Mouse (Mus musculus): ENCODE measurements around the gene Rsph9. TPM values are rescaled to one million over a fixed set of nuclear protein-coding genes. Genes with fewer than 3 reads are reported as not detected.
A peak's percentile ranks its signal among the peaks of the same experiment; 100 is the strongest.

The Rsph9 gene
- polyA plus RNA-seq, 1 experiment from 2014 or later = 46.7 TPM

GRCm38 (mm10) chr17:46157131-46157530 is 13.1 kb upstream of the Rsph9 start:
- H3K4me3 ChIP-seq (ENCODE audit: low read depth, low read length) = no peak overlapping the region
- no peaks in the 10 kb centered on the region for H3K27me3 ChIP-seq (ENCODE audit: control insufficient read depth, insufficient read depth, low read length)
- WGBS = 90% methylated on average over 8 of the region's 8 CpGs
- no peak overlapping the region for H3K9ac ChIP-seq (replicated peaks; ENCODE audit: low read depth, low read length)
- no peak overlapping the region for H3K27ac ChIP-seq (ENCODE audit: low read depth, low read length)
- H3K36me3 ChIP-seq (ENCODE audit: control insufficient read depth, insufficient read depth, low read length) = no peaks in the 10 kb centered on the region
- peaks cover 14% of the 10 kb centered on the region for H3K4me1 ChIP-seq (ENCODE audit: control insufficient read depth, insufficient read depth, low read length)
- no peak for ATAC-seq (ENCODE audit: low read depth)
- no peak overlapping the region for H3K4me2 ChIP-seq (ENCODE audit: low read depth, low read length)
- no peaks in the 10 kb centered on the region for H3K9me3 ChIP-seq (ENCODE audit: control insufficient read depth, low read length)

GRCm38 (mm10) chr17:46156680-46157079 is 12.7 kb upstream of the Rsph9 start:
- H3K4me2 ChIP-seq (ENCODE audit: low read depth, low read length) = no peak overlapping the region
- no peaks in the 10 kb centered on the region for H3K36me3 ChIP-seq (ENCODE audit: control insufficient read depth, insufficient read depth, low read length)
- no peak for ATAC-seq (ENCODE audit: low read depth)
- 89% methylated on average over 5 of the region's 5 CpGs for WGBS
- H3K27me3 ChIP-seq (ENCODE audit: control insufficient read depth, insufficient read depth, low read length) = no peaks in the 10 kb centered on the region
- H3K9me3 ChIP-seq (ENCODE audit: control insufficient read depth, low read length) = no peaks in the 10 kb centered on the region
- no peak overlapping the region for H3K4me3 ChIP-seq (ENCODE audit: low read depth, low read length)
- peaks cover 11% of the 10 kb centered on the region for H3K4me1 ChIP-seq (ENCODE audit: control insufficient read depth, insufficient read depth, low read length)
- no peak overlapping the region for H3K27ac ChIP-seq (ENCODE audit: low read depth, low read length)
- H3K9ac ChIP-seq (replicated peaks; ENCODE audit: low read depth, low read length) = no peak overlapping the region

- Histone ChIP-seq H3K9ac (replicated peaks; ENCODE audit: low read depth, low read length) (no peak overlapping the region), H3K4me1 (ENCODE audit: control insufficient read depth, insufficient read depth, low read length) (peaks cover 8% of the 10 kb centered on the region; the same call in 1 of the 2 replicates), H3K27me3 (ENCODE audit: control insufficient read depth, insufficient read depth, low read length) (no peaks in the 10 kb centered on the region), H3K27ac (ENCODE audit: low read depth, low read length) (no peak overlapping the region), H3K36me3 (ENCODE audit: control insufficient read depth, insufficient read depth, low read length) (no peaks in the 10 kb centered on the region), H3K4me3 (ENCODE audit: low read depth, low read length) (no peak overlapping the region), H3K9me3 (ENCODE audit: control insufficient read depth, low read length) (no peaks in the 10 kb centered on the region), H3K4me2 (ENCODE audit: low read depth, low read length) (no peak overlapping the region)
- WGBS = 98% methylated on average over 3 of the region's 3 CpGs
- ATAC-seq (ENCODE audit: low read depth) = no peak
Measured at GRCm38 (mm10) chr17:46154336-46154735, 10.3 kb upstream of the Rsph9 start.

- peak within 1 kb of the TSS; percentile 57 for H3K9ac ChIP-seq (replicated peaks; ENCODE audit: low read depth, low read length)
- WGBS = 7% methylated on average over 33 of the region's 33 CpGs
Measured at GRCm38 (mm10) chr17:46152847-46153782, 9.1 kb upstream of the Rsph9 start, which contains the start of gene Mad2l1bp. Gene Mad2l1bp (minus strand): TSS chr17:46153553.

GRCm38 (mm10) chr17:46139872-46140271 is 4.1 kb downstream of the Rsph9 start:
- no peaks in the 10 kb centered on the region for H3K27me3 ChIP-seq (ENCODE audit: control insufficient read depth, insufficient read depth, low read length)
- no peak overlapping the region for H3K27ac ChIP-seq (ENCODE audit: low read depth, low read length)
- WGBS = 93% methylated on average over 3 of the region's 3 CpGs
- H3K36me3 ChIP-seq (ENCODE audit: control insufficient read depth, insufficient read depth, low read length) = no peaks in the 10 kb centered on the region
- H3K4me2 ChIP-seq (ENCODE audit: low read depth, low read length) = no peak overlapping the region
- no peaks in the 10 kb centered on the region for H3K9me3 ChIP-seq (ENCODE audit: control insufficient read depth, low read length)
- H3K9ac ChIP-seq (replicated peaks; ENCODE audit: low read depth, low read length) = no peak overlapping the region
- 0 out of 2 replicates have a peak, but pooled peaks cover 8% of the 10 kb centered on the region for H3K4me1 ChIP-seq (ENCODE audit: control insufficient read depth, insufficient read depth, low read length)
- ATAC-seq (ENCODE audit: low read depth) = no peak
- no peak overlapping the region for H3K4me3 ChIP-seq (ENCODE audit: low read depth, low read length)

More at GRCm38 (mm10) chr17:46152847-46153782, 9.1 kb upstream of the Rsph9 start, which contains the start of gene Mad2l1bp:
- Histone ChIP-seq H3K4me2 (ENCODE audit: low read depth, low read length) (peak within 1 kb of the TSS; percentile 86), H3K9me3 (ENCODE audit: control insufficient read depth, low read length) (no peaks in the 10 kb centered on the region), H3K4me1 (ENCODE audit: control insufficient read depth, insufficient read depth, low read length) (peaks cover 8% of the 10 kb centered on the region; the same call in 1 of the 2 replicates), H3K27ac (ENCODE audit: low read depth, low read length) (0 out of 2 replicates have a peak within 1 kb of the TSS, but pooled peaks have one; percentile 24), H3K36me3 (ENCODE audit: control insufficient read depth, insufficient read depth, low read length) (peaks cover 4% of the 10 kb centered on the region; the same call in 1 of the 2 replicates), H3K27me3 (ENCODE audit: control insufficient read depth, insufficient read depth, low read length) (no peaks in the 10 kb centered on the region), H3K4me3 (ENCODE audit: low read depth, low read length) (peak within 1 kb of the TSS; percentile 51)
- ATAC-seq (ENCODE audit: low read depth) = peak; percentile 92

GRCm38 (mm10) chr17:46138563-46139236 is 5.3 kb downstream of the Rsph9 start:
- Histone ChIP-seq H3K9me3 (ENCODE audit: control insufficient read depth, low read length) (no peaks in the 10 kb centered on the region), H3K27me3 (ENCODE audit: control insufficient read depth, insufficient read depth, low read length) (no peaks in the 10 kb centered on the region), H3K4me1 (ENCODE audit: control insufficient read depth, insufficient read depth, low read length) (0 out of 2 replicates have a peak, but pooled peaks cover 5% of the 10 kb centered on the region), H3K4me3 (ENCODE audit: low read depth, low read length) (no peak overlapping the region), H3K9ac (replicated peaks; ENCODE audit: low read depth, low read length) (no peak overlapping the region), H3K4me2 (ENCODE audit: low read depth, low read length) (no peak overlapping the region), H3K36me3 (ENCODE audit: control insufficient read depth, insufficient read depth, low read length) (no peaks in the 10 kb centered on the region), H3K27ac (ENCODE audit: low read depth, low read length) (no peak overlapping the region)
- WGBS = 87% methylated on average over 8 of the region's 8 CpGs
- ATAC-seq (ENCODE audit: low read depth) = no peak

- no peak overlapping the region for H3K27ac ChIP-seq (ENCODE audit: low read depth, low read length)
- no peaks in the 10 kb centered on the region for H3K27me3 ChIP-seq (ENCODE audit: control insufficient read depth, insufficient read depth, low read length)
- WGBS = 71% methylated on average over 8 of the region's 8 CpGs
- H3K4me2 ChIP-seq (ENCODE audit: low read depth, low read length) = no peak overlapping the region
- no peak for ATAC-seq (ENCODE audit: low read depth)
- H3K4me3 ChIP-seq (ENCODE audit: low read depth, low read length) = no peak overlapping the region
- peaks cover 14% of the 10 kb centered on the region; the same call in 1 of the 2 replicates for H3K36me3 ChIP-seq (ENCODE audit: control insufficient read depth, insufficient read depth, low read length)
- H3K9me3 ChIP-seq (ENCODE audit: control insufficient read depth, low read length) = no peaks in the 10 kb centered on the region
- H3K9ac ChIP-seq (replicated peaks; ENCODE audit: low read depth, low read length) = no peak overlapping the region
- no peaks in the 10 kb centered on the region for H3K4me1 ChIP-seq (ENCODE audit: control insufficient read depth, insufficient read depth, low read length)
Measured at GRCm38 (mm10) chr17:46132862-46133261, 11.2 kb downstream of the Rsph9 start.

- no peaks in the 10 kb centered on the region for H3K9me3 ChIP-seq (ENCODE audit: control insufficient read depth, low read length)
- 13% methylated on average over 12 of the region's 12 CpGs for WGBS
- H3K4me2 ChIP-seq (ENCODE audit: low read depth, low read length) = no peak overlapping the region
- ATAC-seq (ENCODE audit: low read depth) = peak; percentile 34; the same call in 1 of the 2 replicates
- no peak overlapping the region for H3K4me3 ChIP-seq (ENCODE audit: low read depth, low read length)
- H3K4me1 ChIP-seq (ENCODE audit: control insufficient read depth, insufficient read depth, low read length) = no peaks in the 10 kb centered on the region
- peaks cover 20% of the 10 kb centered on the region for H3K36me3 ChIP-seq (ENCODE audit: control insufficient read depth, insufficient read depth, low read length)
- H3K9ac ChIP-seq (replicated peaks; ENCODE audit: low read depth, low read length) = no peak overlapping the region
- H3K27me3 ChIP-seq (ENCODE audit: control insufficient read depth, insufficient read depth, low read length) = no peaks in the 10 kb centered on the region
- H3K27ac ChIP-seq (ENCODE audit: low read depth, low read length) = no peak overlapping the region
Measured at GRCm38 (mm10) chr17:46132058-46132718, 11.8 kb downstream of the Rsph9 start.
